Mouse (Mus musculus): ENCODE data around the gene Bud23.
"Not testable (repeated sequence)": the region's sequence is repeated elsewhere in the genome, so short reads cannot be mapped to it uniquely, and the experiment has no call there.

Bud23 gene

DNA sequence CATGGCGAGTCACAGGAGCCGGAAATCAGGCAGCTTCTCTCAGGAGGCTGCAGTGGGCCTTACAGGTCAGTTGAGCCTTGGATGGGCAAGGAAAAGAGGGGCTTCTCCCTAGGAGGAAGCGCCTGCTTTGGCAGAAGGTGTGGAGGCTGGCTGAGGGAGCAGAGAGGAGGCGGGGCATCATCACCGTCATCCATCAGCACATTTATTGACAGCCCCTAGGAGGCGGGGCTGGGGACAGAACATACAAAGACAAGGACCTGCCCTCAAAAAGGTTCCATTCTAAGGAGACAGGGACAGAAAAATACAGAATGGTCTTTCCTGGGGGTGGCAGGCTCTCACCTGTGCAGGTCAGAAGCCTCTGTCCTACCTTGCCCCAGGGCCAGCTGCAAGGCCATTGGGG lies 8.0 kb upstream of the Bud23 start:
- no peak for DNase-seq (ENCODE audit: extremely low read depth, insufficient read length, low spot score)

DNA sequence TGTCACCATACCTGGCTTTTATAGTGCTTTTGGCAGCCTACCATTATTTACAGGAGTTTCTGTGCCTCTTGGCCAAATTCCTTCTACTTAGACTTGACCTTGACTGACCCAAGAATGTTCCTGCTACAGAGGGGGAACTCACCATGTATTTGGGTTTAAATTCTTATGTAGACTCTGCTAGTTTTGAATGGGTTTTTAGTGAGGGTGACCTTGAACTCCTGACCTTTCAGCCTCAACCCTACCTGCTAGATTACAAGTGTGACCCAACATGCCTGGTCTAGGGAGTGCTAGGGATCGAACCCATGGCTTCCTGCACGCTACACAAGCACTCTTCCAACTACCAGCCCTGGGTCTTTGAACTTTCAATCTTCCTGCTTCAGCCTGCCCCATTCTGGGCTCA lies 7.3 kb upstream of the Bud23 start:
- DNase-seq (ENCODE audit: extremely low read depth, insufficient read length, low spot score) = no peak

DNA sequence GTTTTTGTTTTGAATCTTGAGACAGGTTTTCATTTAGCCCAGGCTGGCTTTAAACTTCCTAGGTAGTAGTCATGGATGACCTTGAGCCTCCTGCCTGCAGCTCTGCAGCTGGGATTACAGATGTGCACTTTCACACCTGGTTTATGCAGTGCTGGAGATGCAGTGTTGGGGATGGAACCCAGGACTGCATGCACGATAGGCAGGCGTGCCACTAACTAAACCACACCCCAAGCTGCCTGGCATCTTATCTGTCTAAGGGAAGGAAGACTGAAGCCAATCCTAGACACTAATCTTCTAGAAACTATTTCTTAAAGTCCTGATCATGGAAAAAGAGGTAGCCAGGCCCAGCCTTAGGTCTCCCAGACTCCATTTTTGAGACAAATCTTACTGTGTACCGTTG lies 5.7 kb upstream of the Bud23 start:
- no peak for DNase-seq (ENCODE audit: extremely low read depth, insufficient read length, low spot score)

DNA sequence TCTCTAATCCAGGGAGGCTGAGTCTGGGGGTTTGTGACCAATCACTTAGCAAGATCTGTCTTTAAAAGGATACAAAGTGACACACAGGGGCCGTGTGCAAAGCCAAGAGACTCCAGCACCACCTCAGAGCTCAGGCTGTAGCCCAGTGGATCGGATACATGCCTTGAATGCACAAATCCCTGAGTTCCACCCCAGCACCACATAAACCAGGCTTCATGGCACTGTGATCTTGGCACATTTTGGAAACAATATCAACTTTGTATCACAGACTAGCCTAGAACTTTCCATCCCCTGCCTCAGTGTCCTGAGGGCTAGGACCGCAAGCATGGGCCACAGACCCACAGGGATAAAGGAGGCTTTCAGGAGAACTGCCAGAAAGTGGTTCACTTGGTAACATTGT lies 1.2 kb upstream of the Bud23 start:
- no peak for DNase-seq (ENCODE audit: extremely low read depth, insufficient read length, low spot score)

DNA sequence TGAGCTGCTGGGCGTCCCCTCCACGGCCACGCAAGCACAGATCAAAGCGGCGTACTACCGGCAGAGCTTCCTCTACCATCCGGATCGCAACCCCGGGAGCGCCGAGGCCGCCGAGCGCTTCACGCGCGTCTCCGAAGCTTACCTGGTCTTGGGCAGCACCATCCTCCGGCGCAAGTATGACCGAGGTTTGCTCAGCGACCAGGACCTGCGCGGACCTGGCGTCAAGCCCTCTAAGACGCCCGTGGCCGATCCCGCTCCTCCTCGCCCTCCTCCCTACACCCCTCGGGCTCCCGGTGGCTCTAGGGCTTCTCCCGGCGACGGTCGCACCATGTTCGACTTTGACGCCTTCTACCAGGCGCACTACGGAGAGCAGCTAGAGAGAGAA lies 385 bp downstream of the Bud23 start:
- no peak for DNase-seq (ENCODE audit: extremely low read depth, insufficient read length, low spot score)

DNA sequence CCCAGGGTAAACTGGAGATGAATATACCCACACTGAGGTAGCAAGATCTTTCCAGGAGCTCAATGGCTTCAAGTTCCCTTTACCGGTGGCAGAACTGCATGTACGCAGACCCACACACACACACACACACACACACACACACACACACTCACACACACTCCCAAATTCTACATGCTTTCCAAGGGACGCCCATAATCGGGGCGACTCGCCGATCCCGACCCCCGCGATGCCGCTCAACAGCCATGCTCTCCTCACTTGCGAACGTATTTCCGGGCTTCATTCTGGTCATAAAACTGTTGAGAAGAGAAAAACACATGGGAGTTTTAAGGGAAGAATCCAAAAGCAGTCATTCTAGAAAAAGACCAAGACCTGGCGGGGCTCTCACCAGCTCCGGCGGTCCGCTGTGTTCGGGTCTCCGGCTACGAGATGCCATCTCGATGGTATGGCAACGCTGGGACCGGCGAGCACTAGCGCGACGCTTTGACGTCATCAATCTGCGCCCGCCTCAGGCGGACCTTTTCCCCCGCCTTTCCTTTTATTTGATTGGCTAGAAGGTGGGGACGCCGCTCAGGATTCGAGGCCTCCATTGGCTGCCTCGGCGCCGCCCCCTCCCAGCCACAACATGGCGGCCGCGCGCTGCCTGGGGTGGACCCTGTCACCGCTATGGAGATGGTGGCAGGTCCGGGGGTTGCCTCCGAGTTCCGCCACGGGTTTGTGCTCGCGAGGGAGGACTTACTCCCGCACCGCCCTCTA lies 954 bp downstream of the Bud23 start, which contains the start of gene Dnajc30:
Gene Dnajc30, plus strand, starts transcription at position 574 of the 753 bp plus-strand sequence.
- DNase-seq (ENCODE audit: extremely low read depth, insufficient read length, low spot score) = peak; percentile 94

DNA sequence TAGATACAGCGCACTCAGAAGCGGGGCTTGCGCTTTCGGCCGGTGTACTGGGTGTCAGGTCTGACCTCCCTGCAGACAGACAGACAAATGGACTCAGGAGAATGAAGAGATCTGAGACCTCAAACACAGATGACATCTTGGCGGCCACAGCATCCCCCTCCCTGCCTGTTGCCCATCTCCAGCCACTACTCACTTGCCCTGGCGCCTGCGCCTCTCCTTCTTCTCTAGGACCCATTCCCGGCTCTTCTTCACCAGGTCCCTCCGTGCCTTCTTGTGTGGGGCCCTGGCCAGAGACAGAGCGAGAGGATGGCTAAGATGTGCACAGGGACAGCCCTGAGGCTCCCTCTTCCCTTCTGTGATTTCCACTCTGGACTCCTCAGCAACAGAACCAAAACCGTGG lies 11.4 kb downstream of the Bud23 start:
- no peak for DNase-seq (ENCODE audit: extremely low read depth, insufficient read length, low spot score)

DNA sequence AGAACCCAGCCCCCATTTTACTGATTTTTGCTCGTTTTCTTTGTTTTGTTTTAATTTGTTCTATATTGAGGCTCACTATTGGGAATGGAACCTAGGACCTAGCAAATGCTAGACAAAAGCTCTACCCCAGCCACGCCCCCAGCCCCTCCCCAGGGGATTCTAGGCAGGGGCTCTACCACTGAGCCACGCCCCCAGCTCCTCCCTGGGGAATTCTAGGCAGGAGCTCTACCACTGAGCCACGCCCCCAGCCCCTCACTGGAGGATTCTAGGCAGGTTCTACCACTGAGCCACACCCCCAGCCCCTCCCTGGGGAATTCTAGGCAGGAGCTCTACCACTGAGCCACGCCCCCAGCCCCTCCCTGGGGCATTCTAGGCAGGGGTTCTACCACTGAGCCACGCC lies 15.5 kb downstream of the Bud23 start:
- not testable (repeated sequence) for DNase-seq (ENCODE audit: extremely low read depth, insufficient read length, low spot score)

DNA sequence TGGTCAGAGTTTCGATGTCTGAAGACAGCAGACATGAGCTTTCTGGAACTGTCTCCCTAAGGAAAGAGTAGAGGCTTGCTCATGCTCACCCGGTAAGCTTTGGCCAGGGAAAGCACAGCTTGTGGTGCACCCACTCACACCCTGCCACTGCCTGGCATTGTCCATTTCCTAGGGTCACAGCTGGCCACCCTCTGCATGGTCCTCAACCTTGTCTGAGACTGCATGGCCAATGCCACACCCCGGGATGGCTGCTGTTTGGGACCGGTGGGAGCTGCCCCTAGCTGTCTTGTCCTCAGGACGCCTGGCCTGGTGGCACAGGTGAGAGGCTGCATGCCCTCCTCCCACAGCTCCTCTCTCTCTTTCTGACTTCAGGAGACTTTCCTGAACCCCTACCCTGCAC lies 16.2 kb downstream of the Bud23 start:
- no peak for DNase-seq (ENCODE audit: extremely low read depth, insufficient read length, low spot score)

DNA sequence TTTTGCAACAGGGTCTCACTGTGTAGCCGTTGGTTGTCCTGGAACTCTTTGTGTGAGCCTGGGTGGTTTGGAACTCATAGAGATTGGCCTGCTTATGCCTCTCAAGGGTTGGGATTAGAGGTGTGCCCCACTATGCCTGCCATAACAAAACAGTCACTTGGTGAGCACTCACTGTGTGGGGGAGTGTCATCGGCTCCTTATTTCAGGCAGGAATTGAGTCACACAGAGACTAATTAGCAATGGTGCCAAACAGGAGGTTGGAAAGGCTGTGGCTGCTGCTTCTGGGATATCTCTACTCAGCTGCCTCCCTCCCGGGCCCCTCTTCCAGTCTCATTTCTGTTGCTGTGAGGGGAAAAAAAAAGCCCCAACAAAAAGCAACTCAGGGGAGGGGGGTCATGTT lies 20.2 kb downstream of the Bud23 start:
- DNase-seq (ENCODE audit: extremely low read depth, insufficient read length, low spot score) = no peak

DNA sequence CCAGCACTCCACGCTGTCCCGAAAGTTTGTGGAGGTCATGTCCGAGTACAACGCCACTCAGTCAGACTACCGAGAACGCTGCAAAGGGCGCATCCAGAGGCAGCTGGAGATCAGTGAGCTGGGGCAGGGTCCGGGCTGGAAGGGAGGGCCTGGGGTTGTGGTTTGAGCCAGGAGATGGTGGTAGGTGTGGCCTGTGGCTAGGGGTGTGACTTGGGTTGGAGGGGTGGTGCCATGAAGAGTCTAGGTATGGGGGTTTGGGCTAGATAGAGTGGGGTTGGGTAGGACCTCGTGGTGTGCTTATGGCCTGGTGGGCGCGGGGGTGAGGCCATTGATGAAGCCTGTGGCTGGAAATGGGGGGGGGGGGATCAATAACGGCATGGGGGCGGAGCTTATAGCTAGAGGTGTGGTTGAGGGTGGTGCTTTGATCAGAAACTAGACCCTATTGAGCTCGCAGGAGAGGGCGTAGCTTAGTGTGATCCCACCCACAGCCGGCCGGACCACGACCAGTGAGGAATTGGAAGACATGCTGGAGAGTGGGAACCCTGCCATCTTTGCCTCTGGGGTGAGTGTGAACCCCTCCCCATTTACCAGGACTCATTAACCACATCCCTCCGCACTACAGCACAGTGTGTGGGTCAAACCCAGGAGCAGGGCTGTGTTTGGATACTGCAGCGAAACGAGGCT lies 22.5 kb downstream of the Bud23 start:
- DNase-seq (ENCODE audit: extremely low read depth, insufficient read length, low spot score) = no peak

DNA sequence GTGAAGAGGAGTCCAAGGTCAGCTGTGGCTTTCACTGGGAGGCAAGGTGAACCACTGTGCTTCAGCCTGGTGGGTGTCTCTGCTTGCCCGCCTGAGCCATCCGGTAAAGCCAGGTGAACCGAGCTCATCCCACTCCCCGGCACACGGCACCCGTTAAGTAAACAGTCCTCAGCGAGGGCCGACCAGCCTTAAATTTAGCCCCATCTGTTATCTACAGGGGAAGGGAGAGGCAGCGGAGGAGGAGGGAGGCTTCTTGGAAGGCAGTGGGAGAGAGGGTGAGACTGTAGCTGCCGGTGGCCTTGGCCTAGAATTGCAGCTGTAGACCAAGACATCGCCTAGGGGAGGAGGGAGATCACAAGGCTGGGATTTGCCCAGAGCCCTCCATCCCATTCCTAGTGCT lies 24.0 kb downstream of the Bud23 start:
- DNase-seq (ENCODE audit: extremely low read depth, insufficient read length, low spot score) = no peak

DNA sequence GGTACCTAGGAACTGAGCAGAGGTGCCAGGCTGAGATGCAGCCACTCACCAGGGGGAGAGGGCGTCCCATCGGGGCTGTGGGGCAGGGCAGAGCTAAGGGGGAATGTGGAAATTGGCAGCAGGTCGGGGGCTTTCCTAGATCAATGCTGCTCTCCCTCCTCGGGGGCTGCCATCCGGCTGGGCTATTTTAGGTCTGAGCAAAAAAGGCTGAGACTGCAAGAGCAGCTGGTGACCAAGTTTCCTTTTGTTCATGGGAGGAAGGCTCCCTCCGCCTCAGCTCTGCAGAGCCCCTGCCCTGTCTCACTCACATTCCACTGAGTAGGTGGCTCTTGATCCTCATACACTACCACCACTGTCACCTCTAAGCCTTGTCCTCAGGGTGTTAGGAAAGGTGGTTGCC lies 24.7 kb downstream of the Bud23 start:
- no peak for DNase-seq (ENCODE audit: extremely low read depth, insufficient read length, low spot score)

DNA sequence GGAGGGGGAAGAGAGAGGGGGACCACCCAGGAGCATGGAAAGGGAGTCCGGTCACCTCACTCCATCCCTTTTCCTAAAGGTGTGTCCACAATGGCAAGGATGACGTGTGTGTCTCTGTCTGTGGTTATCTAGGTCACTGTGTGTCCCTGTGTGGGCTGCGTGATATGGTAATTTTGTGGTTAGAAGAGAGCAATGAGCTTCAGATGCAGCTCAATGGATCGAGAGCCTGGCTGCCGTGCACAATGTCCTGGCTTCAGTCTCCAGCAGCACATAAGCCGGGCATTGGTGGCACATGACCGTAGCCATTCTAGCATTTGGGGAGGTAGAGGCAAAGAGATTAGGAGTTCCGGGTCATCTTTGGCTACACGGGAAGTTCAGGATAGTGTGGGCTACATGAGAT lies 25.2 kb downstream of the Bud23 start:
- no peak for DNase-seq (ENCODE audit: extremely low read depth, insufficient read length, low spot score)

DNA sequence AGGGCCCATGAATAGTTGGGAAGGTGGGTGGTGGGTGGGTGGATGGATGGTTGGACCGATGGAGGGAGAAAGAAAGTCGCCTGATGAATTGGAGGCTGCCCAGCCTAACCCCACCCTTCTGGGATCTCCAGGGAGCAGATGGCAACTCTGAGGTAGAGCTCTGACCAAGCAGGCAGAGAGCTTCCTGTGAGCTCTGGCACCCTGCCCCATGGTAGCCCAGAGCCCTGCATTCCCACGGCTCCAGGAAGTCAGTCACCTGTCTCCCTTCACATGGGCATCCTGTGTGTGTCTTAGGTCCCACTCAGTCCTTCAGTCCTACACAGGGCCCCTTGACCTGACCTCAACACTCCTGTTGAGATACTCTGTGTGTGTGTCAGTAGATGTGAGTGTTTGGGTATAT lies 26.8 kb downstream of the Bud23 start:
- no peak for DNase-seq (ENCODE audit: extremely low read depth, insufficient read length, low spot score)

DNA sequence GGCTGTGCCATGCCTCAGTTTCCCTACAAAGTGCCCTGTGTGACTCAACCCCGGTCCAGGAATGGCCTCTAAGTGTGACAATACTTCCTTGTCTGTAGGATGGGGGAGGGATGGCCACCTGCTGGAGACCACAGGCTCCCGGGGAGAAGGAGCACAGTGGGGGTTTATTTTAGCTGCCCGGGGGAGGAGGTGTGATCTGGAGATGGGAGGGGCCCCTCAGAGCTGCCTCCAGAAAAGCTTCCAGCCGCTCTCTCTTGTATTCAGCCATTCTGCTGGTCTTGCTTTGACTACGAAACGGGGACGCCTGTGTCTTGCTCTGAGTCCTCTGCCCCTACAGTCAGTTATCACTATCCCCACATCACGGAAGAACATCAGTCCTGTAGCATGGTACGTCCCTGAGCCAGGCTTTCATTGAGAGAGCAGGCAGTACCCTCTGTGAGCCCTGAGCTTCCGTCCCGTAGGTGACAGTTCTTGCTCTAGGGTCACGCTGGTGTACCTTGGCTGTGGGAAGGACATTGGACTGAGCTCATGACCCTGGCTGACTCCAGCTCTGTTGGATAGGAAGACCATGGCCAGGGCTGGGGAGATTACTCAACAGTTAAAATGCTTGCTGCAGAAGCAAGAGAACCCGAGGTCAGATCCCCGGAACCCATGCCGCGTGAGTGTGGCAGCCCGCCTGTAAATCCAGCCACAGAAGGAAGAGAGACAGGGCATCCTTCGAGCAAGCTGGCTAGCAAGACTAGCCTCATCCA lies 29.0 kb downstream of the Bud23 start:
- DNase-seq (ENCODE audit: extremely low read depth, insufficient read length, low spot score) = no peak

DNA sequence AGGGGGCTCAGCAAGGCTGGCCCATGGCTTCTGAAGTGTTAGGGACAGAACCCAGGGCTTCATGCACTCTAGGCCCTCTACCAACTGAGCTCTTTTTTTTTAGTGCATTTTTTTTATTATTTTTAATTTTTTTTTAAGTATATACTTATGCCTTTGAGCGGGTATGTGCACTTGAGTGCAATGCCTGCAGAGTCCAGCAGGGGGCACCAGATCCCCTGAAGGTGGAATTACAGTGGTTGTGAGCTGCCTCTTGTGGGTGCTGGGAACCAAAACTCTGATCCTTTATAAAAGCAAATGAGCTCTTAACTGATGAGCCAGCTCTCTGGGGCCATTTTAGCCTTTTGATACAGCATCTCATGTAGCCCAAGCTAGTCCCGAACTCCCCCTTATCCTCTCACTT lies 30.2 kb downstream of the Bud23 start:
- DNase-seq (ENCODE audit: extremely low read depth, insufficient read length, low spot score) = no peak

DNA sequence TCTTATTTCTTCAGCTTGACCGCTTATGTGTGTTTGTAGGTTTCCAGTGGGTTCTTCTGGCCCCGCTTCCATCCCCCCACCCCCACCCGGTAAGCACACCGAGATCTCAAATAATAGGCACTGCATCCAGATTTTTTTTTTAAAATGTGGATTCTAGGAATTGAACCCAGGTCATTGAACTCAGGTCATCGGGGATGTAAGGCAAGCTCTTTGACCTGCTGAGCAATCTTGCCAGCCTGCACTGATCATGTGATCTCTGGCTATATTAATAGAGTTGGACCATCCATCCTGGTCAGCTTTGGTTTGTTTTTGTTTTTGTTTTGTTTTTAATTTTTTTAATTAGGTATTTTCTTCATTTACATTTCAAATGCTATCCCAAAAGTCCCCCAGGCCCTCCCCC lies 32.2 kb downstream of the Bud23 start:
- no peak for DNase-seq (ENCODE audit: extremely low read depth, insufficient read length, low spot score)

DNA sequence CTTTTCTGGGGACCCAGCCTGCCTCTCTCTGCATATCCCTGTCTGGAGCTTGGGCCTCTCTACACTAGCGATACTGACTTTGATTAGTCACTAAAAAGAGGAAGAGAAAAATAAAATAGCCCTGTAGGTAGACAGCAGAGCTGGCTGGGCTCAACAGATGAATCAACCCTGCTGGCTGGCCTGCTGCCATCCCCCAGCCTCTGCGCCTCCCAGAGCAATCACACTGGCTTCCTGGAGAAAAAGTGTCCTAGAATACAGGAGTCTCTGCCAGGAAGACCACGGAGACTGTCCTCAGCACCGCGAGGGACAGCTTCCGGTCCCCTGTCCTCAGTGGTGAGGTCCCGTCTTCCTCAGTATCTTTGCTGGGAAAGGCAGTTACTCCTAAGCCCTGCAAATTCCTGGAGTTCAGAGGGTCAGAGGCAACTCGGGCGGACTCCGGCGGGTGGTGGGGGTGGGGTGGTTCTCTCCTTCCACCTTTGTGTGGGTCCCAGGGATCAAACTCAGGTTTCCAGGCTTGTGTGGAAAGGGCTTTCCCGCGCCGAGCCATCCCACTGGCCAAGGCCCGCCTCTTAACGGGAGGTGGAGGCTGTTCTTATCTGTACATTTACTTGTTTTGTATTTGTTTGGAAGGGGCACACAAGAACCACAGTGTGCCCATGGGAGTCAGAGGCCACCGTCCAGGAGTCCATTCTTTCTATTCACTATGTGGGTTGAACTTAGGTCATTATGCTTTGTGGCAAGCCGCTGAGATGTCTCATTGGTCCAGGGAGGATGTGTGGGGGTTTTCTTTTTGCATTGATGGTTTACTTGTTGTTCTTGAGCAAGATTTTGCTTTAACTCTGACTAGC lies 35.5 kb downstream of the Bud23 start:
- peak; percentile 70 for DNase-seq (ENCODE audit: extremely low read depth, insufficient read length, low spot score)

DNA sequence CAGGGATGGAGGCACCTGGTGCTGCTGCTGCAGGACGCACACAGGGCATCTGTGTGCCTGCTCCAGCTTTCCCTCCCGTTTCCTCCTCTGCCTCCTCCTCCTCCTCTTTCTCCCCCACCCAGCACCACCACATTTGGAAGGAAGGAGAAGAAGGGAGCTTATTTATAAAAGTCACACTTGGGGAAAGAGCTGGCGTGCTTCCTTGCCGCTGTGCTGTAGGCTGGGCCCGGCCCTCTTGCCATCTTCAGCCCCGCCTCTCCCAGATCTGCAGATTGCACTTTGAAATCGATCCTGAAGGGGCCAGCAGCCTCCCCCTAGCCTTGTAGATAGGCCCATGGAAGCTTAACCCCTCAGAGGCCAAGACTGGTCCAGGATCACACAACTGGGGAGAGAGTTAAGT lies 38.9 kb downstream of the Bud23 start:
- DNase-seq (ENCODE audit: extremely low read depth, insufficient read length, low spot score) = no peak

DNA sequence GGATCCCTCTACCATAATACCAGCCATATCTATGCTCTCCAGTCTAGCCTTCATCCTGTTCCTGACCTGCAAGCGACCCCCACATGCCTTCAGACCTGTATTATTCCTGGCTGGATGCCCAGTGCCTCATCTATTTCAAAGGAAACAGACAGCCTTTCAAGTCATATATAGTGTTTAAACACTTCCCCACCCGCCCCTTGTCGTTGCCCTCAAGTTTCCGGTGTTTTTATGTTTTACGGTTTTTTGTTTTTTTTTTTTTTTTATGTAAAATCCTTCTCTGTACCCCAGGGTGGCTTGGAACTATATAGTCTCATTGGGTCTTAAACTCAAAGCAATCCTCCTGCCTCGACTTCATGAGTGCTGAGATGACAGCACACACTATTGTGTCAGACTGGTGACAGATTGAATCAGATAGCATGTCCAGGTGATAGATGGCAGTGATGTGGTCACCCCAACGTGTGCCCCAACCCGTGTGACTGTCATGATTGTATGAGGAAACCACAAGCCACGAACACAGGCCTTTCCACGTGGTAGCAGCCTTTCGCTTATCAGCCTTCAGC lies 40.0 kb downstream of the Bud23 start:
- DNase-seq (ENCODE audit: extremely low read depth, insufficient read length, low spot score) = no peak
